Mouse (Mus musculus) embryonic facial prominence, embryonic 10.5 days (tissue): Measurements from ENCODE around the gene Gm20708. TPM values are rescaled to one million over a fixed set of nuclear protein-coding genes. Genes with fewer than 3 reads are reported as not detected.

Experiments
- DNase-seq: peaks from one replicate; pipeline ENCODE4 v3.0.0-alpha.2; 2017; ENCODE audit warnings: low spot score
- H3K27ac ChIP-seq: fragments of 300-500 bp; sonication (generic); replicated peaks from 2 replicates; pipeline ENCODE4 v1.5.1; 2016; ENCODE audit warnings: mild to moderate bottlenecking
- H3K27me3 ChIP-seq: fragments of 300-500 bp; sonication (generic); replicated peaks from 2 replicates; pipeline ENCODE4 v1.6.1; 2016; ENCODE audit warnings: low read depth, mild to moderate bottlenecking; ENCODE audit not compliant: poor library complexity, severe bottlenecking
- H3K36me3 ChIP-seq: fragments of 300-500 bp; sonication (generic); replicated peaks from 2 replicates; pipeline ENCODE4 v1.6.1; 2016; ENCODE audit warnings: mild to moderate bottlenecking, moderate library complexity
- H3K4me1 ChIP-seq: fragments of 300-500 bp; sonication (generic); 2 replicates; pipeline ENCODE4 v1.6.1; 2016
- H3K4me3 ChIP-seq: fragments of 300-500 bp; sonication (generic); 2 replicates; pipeline ENCODE4 v1.5.1; 2016; ENCODE audit warnings: mild to moderate bottlenecking, moderate library complexity
- H3K9me3 ChIP-seq: fragments of 300-500 bp; sonication (generic); 2 replicates; pipeline ENCODE4 v1.6.1; 2016; ENCODE audit warnings: mild to moderate bottlenecking
- WGBS: fragments of 180-500 bp; shearing (Covaris S2); methylation state at CpG from one replicate; pipeline ENCODE4 v1.1.7; 2016; 5-methylcytosine and 5-hydroxymethylcytosine counted together
- polyA plus RNA-seq: library from polyadenylated mRNA; unstranded; fragments of >200 nt; fragmentation: Nextera tagmentation; extraction: Ambion mirVana; gene quantifications from 2 replicates; pipeline ENCODE4 v1.2.1, GENCODE M21; 2016

Gene Gm20708
- polyA plus RNA-seq, 1 experiment from 2014 or later, result 0.41 TPM

DNA sequence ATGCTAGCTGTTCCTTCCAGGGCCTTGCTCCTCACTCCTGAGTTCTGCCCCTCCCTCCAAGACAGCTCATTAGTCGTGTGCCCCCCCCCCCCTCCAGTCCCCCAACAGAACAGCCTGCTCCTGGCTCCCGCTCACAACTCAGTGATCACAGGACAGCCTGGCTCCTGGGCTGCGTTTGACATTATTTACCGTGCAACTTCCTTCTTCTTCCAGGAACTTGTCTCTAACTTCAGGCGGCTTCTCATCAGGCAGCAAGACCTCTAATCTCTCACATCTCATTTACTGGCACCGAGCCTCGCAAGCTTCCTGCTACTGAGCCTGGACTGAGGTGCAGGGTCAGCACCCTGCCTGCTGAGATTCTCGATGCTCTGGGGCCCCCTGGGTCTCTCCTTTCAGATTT is 72.3 kb downstream of the Gm20708 start:
- H3K4me3 ChIP-seq, result no peak overlapping the region
- peaks cover 50% of the 10 kb centered on the region for H3K4me1 ChIP-seq
- no peaks in the 10 kb centered on the region for H3K36me3 ChIP-seq
- no peaks in the 10 kb centered on the region for H3K9me3 ChIP-seq
- peaks cover 90% of the 10 kb centered on the region for H3K27me3 ChIP-seq
- 17% methylated on average over 8 of the region's 8 CpGs for WGBS
- peak overlapping the region; percentile 67 for H3K27ac ChIP-seq
- no peak for DNase-seq

- WGBS, result 83% methylated on average over 1 of the region's 1 CpGs
- H3K27ac ChIP-seq, result peak overlapping the region; percentile 67
- peaks cover 94% of the 10 kb centered on the region for H3K27me3 ChIP-seq
- H3K4me3 ChIP-seq, result no peak overlapping the region
- H3K36me3 ChIP-seq, result no peaks in the 10 kb centered on the region
- peaks cover 50% of the 10 kb centered on the region for H3K4me1 ChIP-seq
- no peak for DNase-seq
- H3K9me3 ChIP-seq, result no peaks in the 10 kb centered on the region
Measured at GRCm38 (mm10) chr11:117882208-117882607, 72.7 kb downstream of the Gm20708 start.

GRCm38 (mm10) chr11:117886000-117886399 is 76.5 kb downstream of the Gm20708 start:
- Histone ChIP-seq H3K36me3 (no peaks in the 10 kb centered on the region), H3K27me3 (peaks cover 98% of the 10 kb centered on the region), H3K4me1 (peaks cover 60% of the 10 kb centered on the region), H3K4me3 (no peak overlapping the region), H3K27ac (no peak overlapping the region), H3K9me3 (no peaks in the 10 kb centered on the region)
- no peak for DNase-seq
- 61% methylated on average over 5 of the region's 5 CpGs for WGBS

DNA sequence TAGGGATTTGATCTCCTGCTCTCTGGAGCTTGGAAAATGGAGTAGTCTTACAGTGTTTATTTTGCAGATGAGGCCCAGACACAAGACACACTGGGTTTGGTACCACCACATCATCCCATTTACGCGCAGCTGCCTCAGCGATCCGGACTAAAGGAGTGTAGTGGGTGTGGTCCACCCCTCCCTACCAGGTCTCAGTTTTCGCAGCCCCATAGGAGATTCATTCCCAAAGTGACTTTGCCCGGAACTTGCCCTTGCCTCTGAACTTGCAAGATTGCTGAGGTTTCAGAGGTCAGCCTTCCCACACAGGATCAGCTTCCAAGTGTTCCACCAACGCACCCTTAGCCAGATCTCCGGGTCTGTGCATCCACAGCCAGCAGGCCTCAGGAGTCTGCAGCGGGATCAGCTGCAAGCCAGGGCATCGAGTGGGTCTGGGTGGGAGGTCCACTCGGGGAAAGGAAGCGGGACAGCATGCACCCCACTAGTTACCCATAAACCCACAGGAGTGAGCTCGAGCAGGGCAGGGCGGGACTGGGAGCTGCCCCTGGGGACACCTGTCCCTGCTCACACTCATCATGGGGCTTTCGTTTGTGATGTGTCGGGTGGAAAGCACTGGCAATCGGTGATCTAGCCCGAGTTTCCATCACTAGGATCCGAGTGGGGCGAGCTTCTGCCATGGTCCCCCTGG is 78.8 kb downstream of the Gm20708 start:
- Histone ChIP-seq H3K4me1 (peaks cover 48% of the 10 kb centered on the region), H3K27me3 (peaks cover 99% of the 10 kb centered on the region), H3K9me3 (no peaks in the 10 kb centered on the region), H3K36me3 (no peaks in the 10 kb centered on the region), H3K4me3 (peak overlapping the region; percentile 49), H3K27ac (peak overlapping the region; percentile 65)
- 9% methylated on average over 20 of the region's 20 CpGs for whole genome bisulfite sequencing
- peak; percentile 29 for DNase-seq

DNA sequence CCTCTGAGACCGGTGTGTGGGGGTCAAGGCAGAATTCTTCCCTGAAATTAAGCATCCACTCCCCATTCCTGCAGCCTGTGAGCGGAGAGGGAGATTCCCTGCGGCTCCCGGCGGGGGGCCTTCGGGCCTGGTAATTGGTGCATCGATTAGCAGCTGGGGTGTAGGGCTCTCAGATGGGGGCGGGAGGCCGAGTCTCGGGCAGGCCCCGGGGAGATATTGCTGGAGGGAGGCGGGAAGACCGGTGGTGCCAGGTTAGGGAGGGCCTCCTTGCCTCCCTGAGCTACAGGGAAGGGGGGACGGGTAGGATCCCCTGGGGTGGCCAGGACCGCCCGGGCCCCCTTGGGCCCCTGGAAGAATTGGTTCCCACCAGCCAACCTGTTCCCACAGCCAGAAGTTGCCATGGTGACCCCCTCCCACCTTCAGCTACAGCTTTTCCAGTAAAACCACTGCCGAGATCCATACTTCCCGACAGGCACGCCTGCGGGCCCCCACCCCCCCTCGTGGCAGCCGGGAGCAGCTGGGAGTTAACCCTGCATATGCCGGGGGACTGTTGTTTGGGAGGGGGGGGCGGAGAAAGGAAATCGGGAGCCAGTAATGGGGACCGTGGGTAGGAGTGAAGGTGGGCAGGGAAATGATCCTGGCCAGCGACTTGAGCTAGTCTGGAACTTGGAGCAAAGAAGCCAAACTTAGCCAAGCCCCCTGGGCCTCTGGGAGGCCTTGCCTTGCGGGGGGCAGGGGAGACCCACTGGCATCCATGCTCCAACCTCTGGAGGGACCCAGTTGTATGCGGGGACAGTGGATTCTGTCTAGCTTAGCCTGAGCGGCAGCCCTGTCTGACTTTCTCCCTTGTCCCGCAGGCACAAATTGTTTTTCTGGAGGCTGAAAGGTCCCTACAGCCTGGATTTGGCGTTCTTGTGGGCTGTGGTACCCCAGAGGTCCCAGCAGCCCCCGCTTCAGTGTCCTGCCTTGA is 79.7 kb downstream of the Gm20708 start:
- Histone ChIP-seq H3K4me3 (peak overlapping the region; percentile 49), H3K9me3 (no peaks in the 10 kb centered on the region), H3K27me3 (peaks cover 97% of the 10 kb centered on the region), H3K36me3 (no peaks in the 10 kb centered on the region), H3K4me1 (peaks cover 41% of the 10 kb centered on the region), H3K27ac (peak overlapping the region; percentile 65)
- WGBS, result 2% methylated on average over 33 of the region's 33 CpGs
- peak; percentile 73 for DNase-seq

Other genes with a start within 250 kb of the Gm20708 start
- 13.9 and 15.2 TPM in 2 replicates for gene Tnrc6c, start 155.4 kb upstream of the Gm20708 start, polyA plus RNA-seq
- gene Tmc8, start 27.6 kb upstream of the Gm20708 start, polyA plus RNA-seq, result 1.2 and 1.4 TPM in 2 replicates
- gene Tmc6, start 27.5 kb upstream of the Gm20708 start, polyA plus RNA-seq, result 16.6 and 19.8 TPM in 2 replicates
- gene 6030468B19Rik, start 12.0 kb upstream of the Gm20708 start, polyA plus RNA-seq, result 0.69 and 1.4 TPM in 2 replicates
- 27.7 and 29.9 TPM in 2 replicates for gene Syngr2, start within 50 bp of the Gm20708 start, polyA plus RNA-seq
- 3.5 and 4.8 TPM in 2 replicates for gene Afmid, start 16.3 kb downstream of the Gm20708 start, polyA plus RNA-seq
- gene Tk1, start 16.4 kb downstream of the Gm20708 start, polyA plus RNA-seq, result 156 and 161 TPM in 2 replicates
- gene Birc5, start 39.6 kb downstream of the Gm20708 start, polyA plus RNA-seq, result 405 and 416 TPM in 2 replicates
- gene Tmem235, start 51.1 kb downstream of the Gm20708 start, polyA plus RNA-seq, result 0.10 TPM in 1 of 2 replicates, not detected in the other
- 2.5 and 3.1 TPM in 2 replicates for gene Tha1, start 63.8 kb downstream of the Gm20708 start, polyA plus RNA-seq
- gene Socs3, start 160.4 kb downstream of the Gm20708 start, polyA plus RNA-seq, result 13.6 and 16.7 TPM in 2 replicates
- gene Pgs1, start 176.6 kb downstream of the Gm20708 start, polyA plus RNA-seq, result 43.5 and 44.6 TPM in 2 replicates